Mouse (Mus musculus): ENCODE data around the gene Ctrc. TPM values are rescaled to one million over a fixed set of nuclear protein-coding genes. Genes with fewer than 3 reads are reported as not detected.
A peak's percentile ranks its signal among the peaks of the same experiment; 100 is the strongest.

The Ctrc gene
- polyA plus RNA-seq, 1 experiment from 2014 or later: 0.18 TPM

- Histone ChIP-seq H3K4me2 (ENCODE audit: low read depth, low read length) (no peak overlapping the region), H3K4me1 (ENCODE audit: control insufficient read depth, insufficient read depth, low read length) (peaks cover 18% of the 10 kb centered on the region), H3K27ac (ENCODE audit: low read length) (no peak overlapping the region), H3K4me3 (replicated peaks; ENCODE audit: low read length) (no peak overlapping the region), H3K9me3 (replicated peaks; ENCODE audit: control insufficient read depth, low read length) (no peaks in the 10 kb centered on the region), H3K36me3 (ENCODE audit: control insufficient read depth, insufficient read depth, low read length) (peaks cover 8% of the 10 kb centered on the region; the same call in 1 of the 2 replicates), H3K9ac (ENCODE audit: low read length) (no peak overlapping the region), H3K27me3 (ENCODE audit: control insufficient read depth, insufficient read depth, low read length) (no peaks in the 10 kb centered on the region)
- 92% methylated on average over 5 of the region's 5 CpGs for WGBS
- no peak for ATAC-seq (ENCODE audit: insufficient read depth, low FRiP score)
These were observed 48.6 kb downstream of the Ctrc start for GRCm38 (mm10) chr4:141797545-141797944.

- ATAC-seq (ENCODE audit: insufficient read depth, low FRiP score): no peak
- 87% methylated on average over 4 of the region's 4 CpGs for WGBS
These were observed 49.2 kb downstream of the Ctrc start for GRCm38 (mm10) chr4:141796954-141797353.

GRCm38 (mm10) chr4:141796356-141796755 lies 49.8 kb downstream of the Ctrc start:
- Histone ChIP-seq H3K4me1 (ENCODE audit: control insufficient read depth, insufficient read depth, low read length) (peaks cover 18% of the 10 kb centered on the region), H3K9ac (ENCODE audit: low read length) (peak overlapping the region; percentile 7; the same call in 1 of the 2 replicates), H3K4me2 (ENCODE audit: low read depth, low read length) (no peak overlapping the region), H3K36me3 (ENCODE audit: control insufficient read depth, insufficient read depth, low read length) (peaks cover 8% of the 10 kb centered on the region; the same call in 1 of the 2 replicates), H3K4me3 (replicated peaks; ENCODE audit: low read length) (no peak overlapping the region), H3K27me3 (ENCODE audit: control insufficient read depth, insufficient read depth, low read length) (no peaks in the 10 kb centered on the region), H3K27ac (ENCODE audit: low read length) (no peak overlapping the region), H3K9me3 (replicated peaks; ENCODE audit: control insufficient read depth, low read length) (no peaks in the 10 kb centered on the region)
- 78% methylated on average over 7 of the region's 7 CpGs for WGBS
- ATAC-seq (ENCODE audit: insufficient read depth, low FRiP score): no peak

More at GRCm38 (mm10) chr4:141796954-141797353, 49.2 kb downstream of the Ctrc start:
- Histone ChIP-seq H3K4me1 (ENCODE audit: control insufficient read depth, insufficient read depth, low read length) (peaks cover 18% of the 10 kb centered on the region), H3K27me3 (ENCODE audit: control insufficient read depth, insufficient read depth, low read length) (no peaks in the 10 kb centered on the region), H3K9me3 (replicated peaks; ENCODE audit: control insufficient read depth, low read length) (no peaks in the 10 kb centered on the region), H3K4me2 (ENCODE audit: low read depth, low read length) (no peak overlapping the region), H3K9ac (ENCODE audit: low read length) (no peak overlapping the region), H3K36me3 (ENCODE audit: control insufficient read depth, insufficient read depth, low read length) (peaks cover 8% of the 10 kb centered on the region; the same call in 1 of the 2 replicates), H3K27ac (ENCODE audit: low read length) (no peak overlapping the region), H3K4me3 (replicated peaks; ENCODE audit: low read length) (no peak overlapping the region)

DNA sequence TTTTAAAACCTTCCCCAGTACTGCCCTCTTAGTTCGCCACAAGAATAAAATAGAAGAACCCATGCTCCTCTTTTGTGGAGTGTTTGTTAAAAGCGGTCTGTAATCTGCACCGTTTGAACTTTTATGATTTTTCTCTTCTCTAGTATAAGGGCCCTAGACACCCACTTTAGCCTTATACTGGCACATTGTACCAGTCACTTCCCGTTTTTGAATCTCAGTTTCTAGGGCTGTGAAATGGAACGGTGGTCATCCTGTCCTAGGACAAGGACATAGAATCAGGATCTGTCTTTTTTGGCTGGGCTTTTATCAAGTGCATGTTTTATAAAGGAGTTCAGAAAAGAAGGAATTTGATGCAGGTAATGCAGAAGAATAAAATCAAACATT lies 52.0 kb downstream of the Ctrc start:
- Histone ChIP-seq H3K9me3 (replicated peaks; ENCODE audit: control insufficient read depth, low read length) (no peaks in the 10 kb centered on the region), H3K4me1 (ENCODE audit: control insufficient read depth, insufficient read depth, low read length) (peaks cover 28% of the 10 kb centered on the region), H3K4me2 (ENCODE audit: low read depth, low read length) (peak overlapping the region; percentile 61), H3K27ac (ENCODE audit: low read length) (peak overlapping the region; percentile 95), H3K36me3 (ENCODE audit: control insufficient read depth, insufficient read depth, low read length) (peaks cover 8% of the 10 kb centered on the region; the same call in 1 of the 2 replicates), H3K9ac (ENCODE audit: low read length) (peak overlapping the region; percentile 83), H3K27me3 (ENCODE audit: control insufficient read depth, insufficient read depth, low read length) (no peaks in the 10 kb centered on the region), H3K4me3 (replicated peaks; ENCODE audit: low read length) (peak overlapping the region; percentile 76)
- ATAC-seq (ENCODE audit: insufficient read depth, low FRiP score): no peak
- 4% methylated on average over 5 of the region's 5 CpGs for WGBS

GRCm38 (mm10) chr4:141793282-141794151 lies 52.6 kb downstream of the Ctrc start, which contains the start of gene Casp9:
TSS of gene Casp9 (plus strand) at chr4:141793612.
- Histone ChIP-seq H3K9ac (ENCODE audit: low read length) (peak within 1 kb of the TSS; percentile 83), H3K4me1 (ENCODE audit: control insufficient read depth, insufficient read depth, low read length) (peaks cover 28% of the 10 kb centered on the region), H3K27ac (ENCODE audit: low read length) (peak within 1 kb of the TSS; percentile 95), H3K4me2 (ENCODE audit: low read depth, low read length) (peak within 1 kb of the TSS; percentile 61), H3K9me3 (replicated peaks; ENCODE audit: control insufficient read depth, low read length) (no peaks in the 10 kb centered on the region), H3K4me3 (replicated peaks; ENCODE audit: low read length) (peak within 1 kb of the TSS; percentile 76), H3K27me3 (ENCODE audit: control insufficient read depth, insufficient read depth, low read length) (no peaks in the 10 kb centered on the region), H3K36me3 (ENCODE audit: control insufficient read depth, insufficient read depth, low read length) (peaks cover 8% of the 10 kb centered on the region; the same call in 1 of the 2 replicates)
- under 1% methylated on average over 78 of the region's 80 CpGs for WGBS
- peak; percentile 90 for ATAC-seq (ENCODE audit: insufficient read depth, low FRiP score)

DNA sequence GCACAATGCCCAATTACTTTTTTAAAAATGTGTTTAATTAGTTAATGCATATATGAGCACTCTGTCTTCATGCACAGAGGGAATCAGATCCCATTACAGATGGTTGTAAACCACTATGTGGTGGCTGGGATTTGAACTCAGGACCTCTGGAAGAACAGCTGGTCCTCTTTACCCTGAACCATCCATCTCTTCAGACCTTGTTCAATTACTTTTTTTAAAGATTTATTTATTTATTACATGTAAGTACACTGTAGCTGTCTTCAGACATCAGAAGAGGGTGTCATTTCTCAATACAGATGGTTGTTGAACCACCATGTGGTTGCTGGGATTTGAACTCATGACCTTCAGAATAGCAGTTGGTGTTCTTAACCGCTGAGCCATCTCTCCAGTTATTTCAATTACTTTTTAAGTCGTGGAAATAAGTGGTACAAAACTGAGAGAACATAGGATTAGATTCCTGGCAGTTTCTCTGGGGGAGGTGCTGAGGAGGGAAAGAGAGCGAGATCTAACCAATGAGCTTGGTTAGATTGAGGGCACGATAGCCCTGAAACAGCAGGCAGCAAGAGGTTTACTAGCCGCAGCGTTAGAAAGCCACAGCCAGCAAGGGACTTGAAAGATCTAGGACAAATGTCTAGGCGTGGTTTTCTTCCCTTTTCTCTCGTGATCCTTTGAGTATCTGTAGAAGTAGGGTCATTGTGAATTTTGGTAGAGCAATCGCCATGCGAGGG lies 53.4 kb downstream of the Ctrc start:
- peaks cover 28% of the 10 kb centered on the region for H3K4me1 ChIP-seq (ENCODE audit: control insufficient read depth, insufficient read depth, low read length)
- peak overlapping the region; percentile 61 for H3K4me2 ChIP-seq (ENCODE audit: low read depth, low read length)
- H3K9ac ChIP-seq (ENCODE audit: low read length): peak overlapping the region; percentile 58
- H3K4me3 ChIP-seq (replicated peaks; ENCODE audit: low read length): peak overlapping the region; percentile 76
- WGBS: 11% methylated on average over 10 of the region's 10 CpGs
- H3K27ac ChIP-seq (ENCODE audit: low read length): peak overlapping the region; percentile 95
- H3K27me3 ChIP-seq (ENCODE audit: control insufficient read depth, insufficient read depth, low read length): no peaks in the 10 kb centered on the region
- no peaks in the 10 kb centered on the region for H3K9me3 ChIP-seq (replicated peaks; ENCODE audit: control insufficient read depth, low read length)
- H3K36me3 ChIP-seq (ENCODE audit: control insufficient read depth, insufficient read depth, low read length): peaks cover 7% of the 10 kb centered on the region; the same call in 1 of the 2 replicates
- ATAC-seq (ENCODE audit: insufficient read depth, low FRiP score): no peak

GRCm38 (mm10) chr4:141791951-141792350 lies 54.2 kb downstream of the Ctrc start:
- Histone ChIP-seq H3K27me3 (ENCODE audit: control insufficient read depth, insufficient read depth, low read length) (no peaks in the 10 kb centered on the region), H3K4me2 (ENCODE audit: low read depth, low read length) (no peak overlapping the region), H3K4me3 (replicated peaks; ENCODE audit: low read length) (no peak overlapping the region), H3K4me1 (ENCODE audit: control insufficient read depth, insufficient read depth, low read length) (peaks cover 28% of the 10 kb centered on the region), H3K9me3 (replicated peaks; ENCODE audit: control insufficient read depth, low read length) (no peaks in the 10 kb centered on the region), H3K36me3 (ENCODE audit: control insufficient read depth, insufficient read depth, low read length) (no peaks in the 10 kb centered on the region), H3K9ac (ENCODE audit: low read length) (no peak overlapping the region), H3K27ac (ENCODE audit: low read length) (no peak overlapping the region)
- 85% methylated on average over 8 of the region's 8 CpGs for WGBS
- no peak for ATAC-seq (ENCODE audit: insufficient read depth, low FRiP score)

DNA sequence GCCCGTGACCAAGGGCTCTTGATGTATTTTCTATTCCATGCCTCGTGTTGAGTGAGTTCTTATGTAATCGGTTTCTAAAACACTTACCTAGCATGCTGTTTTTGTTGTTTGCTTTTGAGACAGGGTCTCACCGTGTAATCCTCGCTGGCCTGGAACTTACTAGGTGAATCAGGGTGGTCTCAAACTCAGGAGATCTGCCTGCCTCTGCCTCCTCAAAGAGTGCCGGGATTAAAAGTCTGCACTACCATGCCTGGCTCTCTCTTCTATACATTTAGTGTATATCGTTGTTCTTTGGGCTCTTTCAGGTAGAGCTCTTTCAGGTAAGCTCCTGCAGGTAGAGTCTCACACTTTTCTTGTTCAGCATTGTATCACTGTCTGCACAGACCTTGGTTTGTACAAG lies 54.7 kb downstream of the Ctrc start:
- no peak for ATAC-seq (ENCODE audit: insufficient read depth, low FRiP score)

More for the DNA sequence above, 54.7 kb downstream of the Ctrc start:
- WGBS: 89% methylated on average over 7 of the region's 7 CpGs
- Histone ChIP-seq H3K9ac (ENCODE audit: low read length) (no peak overlapping the region), H3K4me2 (ENCODE audit: low read depth, low read length) (no peak overlapping the region; the same call in 1 of the 2 replicates), H3K27me3 (ENCODE audit: control insufficient read depth, insufficient read depth, low read length) (no peaks in the 10 kb centered on the region), H3K4me3 (replicated peaks; ENCODE audit: low read length) (no peak overlapping the region), H3K4me1 (ENCODE audit: control insufficient read depth, insufficient read depth, low read length) (peaks cover 28% of the 10 kb centered on the region), H3K9me3 (replicated peaks; ENCODE audit: control insufficient read depth, low read length) (no peaks in the 10 kb centered on the region), H3K36me3 (ENCODE audit: control insufficient read depth, insufficient read depth, low read length) (no peaks in the 10 kb centered on the region), H3K27ac (ENCODE audit: low read length) (no peak overlapping the region)
